Mouse (Mus musculus): Measurements from ENCODE around the gene Lao1. TPM values are rescaled to one million over a fixed set of nuclear protein-coding genes. Genes with fewer than 3 reads are reported as not detected.

The Lao1 gene
- under 1 TPM in 1 of 2 experiments, not detected in 1; 0.23 TPM for polyA plus RNA-seq (2017; shearing (Covaris generic))

DNA sequence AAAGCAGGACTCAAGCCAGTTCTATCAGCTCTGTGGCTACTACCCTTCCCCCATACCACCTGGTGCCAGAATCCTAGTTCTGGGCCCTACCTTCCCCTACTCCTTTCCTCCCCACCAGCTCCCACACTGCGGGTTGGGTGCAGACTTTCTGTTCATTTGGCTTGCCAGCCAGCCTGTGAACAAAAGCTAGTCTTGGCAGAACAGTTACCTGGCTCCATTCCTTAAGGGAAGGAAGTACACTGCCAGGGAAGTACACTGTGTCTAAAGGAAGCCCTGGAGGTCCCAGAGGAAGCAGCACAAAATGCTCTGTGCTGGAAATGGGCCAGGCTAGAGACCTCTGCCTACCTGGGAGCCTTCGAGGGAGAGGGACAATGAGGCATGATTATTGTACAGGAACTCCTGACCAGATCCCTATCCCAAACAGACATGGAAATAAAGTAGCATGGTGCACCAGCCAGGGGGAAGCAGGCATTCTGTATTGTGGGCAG, at the start of gene Lao1:
Gene Lao1, plus strand, starts transcription at position 438 of the 488 bp plus-strand sequence.

DNA sequence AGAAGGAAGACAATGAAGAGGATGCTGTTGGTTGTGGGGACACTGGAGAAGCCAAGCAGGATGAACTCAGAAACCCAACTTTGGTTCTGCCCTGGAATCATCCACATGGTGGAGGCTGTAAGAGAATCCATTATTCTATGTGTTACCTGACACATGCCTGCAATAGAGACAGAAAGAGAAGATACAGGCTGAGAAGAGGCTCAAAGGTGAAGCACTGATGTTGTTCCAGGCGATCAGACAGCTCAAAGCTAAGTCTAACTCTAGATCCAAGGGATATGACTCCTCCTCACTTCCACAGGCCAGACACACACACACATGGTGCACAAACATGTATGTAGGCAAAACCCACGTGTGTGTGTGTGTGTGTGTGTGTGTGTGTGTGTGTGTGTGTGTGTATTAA, 44.0 kb upstream of the Lao1 start, which contains the start of gene Olfr1329:
Gene Olfr1329, minus strand, starts transcription at position 101 of the 400 bp plus-strand sequence.

DNA sequence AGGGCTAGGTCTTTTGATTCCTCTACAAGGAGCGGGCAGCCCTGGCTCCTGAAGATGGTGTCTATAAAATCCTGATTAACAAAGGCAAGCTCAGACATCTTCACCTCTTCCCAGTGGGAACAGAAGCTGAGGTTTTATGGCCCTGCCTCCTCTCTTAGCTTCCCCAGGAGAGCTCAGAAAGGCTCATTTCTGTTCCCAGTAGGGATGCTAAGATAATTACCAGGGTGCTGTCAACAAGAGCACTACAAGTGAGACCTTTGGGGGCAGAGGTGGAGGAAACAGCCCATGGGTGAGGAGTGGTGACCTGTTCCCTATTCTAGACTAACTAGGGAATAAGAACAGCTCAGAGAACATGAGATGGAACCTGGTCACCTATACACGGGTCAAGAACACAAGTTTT, 22.9 kb upstream of the Lao1 start, which contains the start of gene Olfr1328:
Gene Olfr1328, minus strand, starts transcription at position 101 of the 400 bp plus-strand sequence.

Other genes with a start within 250 kb of the Lao1 start
- gene Olfr1340, start 241.4 kb upstream of the Lao1 start, polyA plus RNA-seq (2017; shearing (Covaris generic)): under 1 TPM in 1 of 2 experiments, not detected in 1; 0.10 TPM
- not detected for gene Olfr1339, start 229.4 kb upstream of the Lao1 start, polyA plus RNA-seq (2017; shearing (Covaris generic))
- gene Olfr1338, start 202.8 kb upstream of the Lao1 start, polyA plus RNA-seq (2017; shearing (Covaris generic)): under 1 TPM in 1 of 2 experiments, not detected in 1; 0.45 TPM
- not detected for gene Olfr1337, start 179.0 kb upstream of the Lao1 start, polyA plus RNA-seq (2017; shearing (Covaris generic))
- not detected for gene Olfr1335, start 151.6 kb upstream of the Lao1 start, polyA plus RNA-seq (2017; shearing (Covaris generic))
- gene Olfr1333, start 125.3 kb upstream of the Lao1 start, polyA plus RNA-seq (2017; shearing (Covaris generic)): not detected
- gene Olfr1331, start 96.9 kb upstream of the Lao1 start, polyA plus RNA-seq (2017; shearing (Covaris generic)): 1 to 10 TPM in 1 of 2 experiments, under 1 TPM in 1; 0.10 to 3.5 TPM
- gene Olfr1330, start 73.0 kb upstream of the Lao1 start, polyA plus RNA-seq (2017; shearing (Covaris generic)): 1 to 10 TPM in 1 of 2 experiments, under 1 TPM in 1; 0.33 to 1.3 TPM
- not detected for gene Olfr1329, start 44.1 kb upstream of the Lao1 start, polyA plus RNA-seq (2017; shearing (Covaris generic))
- under 1 TPM in 1 of 2 experiments, not detected in 1; 0.22 TPM for gene Olfr1328, start 23.0 kb upstream of the Lao1 start, polyA plus RNA-seq (2017; shearing (Covaris generic))
- gene Slc2a1, start 147.1 kb downstream of the Lao1 start, polyA plus RNA-seq (2017; shearing (Covaris generic)): 10 to 100 TPM; 47.7 to 57.4 TPM
- gene Zfp691, start 212.6 kb downstream of the Lao1 start, polyA plus RNA-seq (2017; shearing (Covaris generic)): 1 to 10 TPM; 3.3 to 3.7 TPM
- 1 to 10 TPM in 1 of 2 experiments, under 1 TPM in 1; 0.46 to 6.2 TPM for gene Ermap, start 228.4 kb downstream of the Lao1 start, polyA plus RNA-seq (2017; shearing (Covaris generic))
- 10 to 100 TPM; 59.6 to 65.9 TPM for gene Svbp, start 233.7 kb downstream of the Lao1 start, polyA plus RNA-seq (2017; shearing (Covaris generic))